Comparison of ENCODE assay signal across 12 mouse cellular contexts in genomic region chr15:82378261-82379180, GRCm38 (mm10). TPM values are rescaled to one million over a fixed set of nuclear protein-coding genes. Genes with fewer than 3 reads are reported as not detected.
DNase-seq lines count a peak whose midpoint lies in the region; ATAC-seq and TF ChIP-seq lines count a peak whose summit lies in the region.
"Had no signal": no experiment of that assay in that cellular context is flagged by ENCODE, and none has a peak within 500 bp of the region (broad histone marks: within the 10 kb centered on the region; RNA-seq: fewer than 3 reads in every experiment).

No protein-coding gene starts in this region.

- peak; percentile 94 for DNase-seq in liver, adult 2 months (ENCODE audit: extremely low read depth, low read depth, low spot score)
- DNase-seq in liver, result no peak
- DNase-seq in layer of hippocampus, postnatal 14 days (ENCODE audit: low spot score in 2 of 2), result no peak
- no peak for DNase-seq in left cerebral cortex, adult 11 months (ENCODE audit: low spot score)

- no peak for TF ChIP-seq POLR2A in liver, adult 2 months (IDR thresholded peaks at IDR 0.05; ENCODE audit: extremely low read depth, insufficient read depth, low read length)
- TF ChIP-seq POLR2A in small intestine, adult 2 months (IDR thresholded peaks at IDR 0.05; ENCODE audit: low read depth, low read length), result no peak

- H3K4me1 ChIP-seq in liver, adult 2 months (ENCODE audit: control insufficient read depth, insufficient read depth, low read length), result peaks cover 28% of the 10 kb centered on the region
- peaks cover 6 to 20% of the 10 kb centered on the region in 2 experiments for H3K4me1 ChIP-seq in heart, embryonic 14.5 days (ENCODE audit: control insufficient read depth in 2 of 2, insufficient read depth in 2 of 2, low read length in 2 of 2)
- peaks cover 23% of the 10 kb centered on the region; the same call in 1 of the 2 replicates for H3K4me1 ChIP-seq in liver, embryonic 12.5 days
- peaks cover 13% of the 10 kb centered on the region for H3K4me1 ChIP-seq in small intestine, adult 2 months (ENCODE audit: control insufficient read depth, insufficient read depth, insufficient read length, low read length)

- H3K36me3 ChIP-seq in liver, adult 2 months (ENCODE audit: control insufficient read depth, insufficient read depth, low read length), result peaks cover 17% of the 10 kb centered on the region
- 0 out of 2 replicates have a peak, but pooled peaks cover 9% of the 10 kb centered on the region for H3K36me3 ChIP-seq in heart, embryonic 14.5 days (ENCODE audit: control insufficient read depth, insufficient read depth, low read length)
- peaks cover 4% of the 10 kb centered on the region; the same call in 1 of the 2 replicates for H3K36me3 ChIP-seq in liver, embryonic 12.5 days
- peaks cover 2% of the 10 kb centered on the region; the same call in 1 of the 2 replicates for H3K36me3 ChIP-seq in small intestine, adult 2 months (ENCODE audit: control insufficient read depth, insufficient read depth, low read length)
- H3K36me3 ChIP-seq: limb, embryonic 13.5 days had no signal

- H3K4me3 ChIP-seq in liver, adult 2 months (ENCODE audit: insufficient read depth, low read depth, low read length), result peak overlapping the region; percentile 48
- H3K4me3 ChIP-seq in heart, embryonic 14.5 days (ENCODE audit: control insufficient read depth in 1 of 2, insufficient read depth in 1 of 2, low read depth in 1 of 2, low read length in 2 of 2), result no peak overlapping the region
- H3K4me3 ChIP-seq in liver, embryonic 12.5 days, result 0 out of 2 replicates have a peak overlapping the region, but pooled peaks have one; percentile 2
- peak overlapping the region; percentile 39 for H3K4me3 ChIP-seq in small intestine, adult 2 months (ENCODE audit: low read depth, low read length)

- H3K79me2 ChIP-seq in liver, adult 2 months (ENCODE audit: control insufficient read depth, insufficient read depth, low read length), result peaks cover 11% of the 10 kb centered on the region; the same call in 1 of the 2 replicates

- no peak for ATAC-seq in heart, embryonic 14.5 days (ENCODE audit: insufficient number of reproducible peaks, insufficient read depth, low FRiP score, low read depth)
- no peak for ATAC-seq in liver, embryonic 12.5 days
- no peak for ATAC-seq in CD4-positive, CD25-positive, alpha-beta regulatory T cell, adult 4 months
- ATAC-seq: Patski had no signal

- peak overlapping the region; percentile 100 for H3K27ac ChIP-seq in liver, adult 2 months (replicated peaks; ENCODE audit: insufficient read depth, low read depth, low read length)
- H3K27ac ChIP-seq in heart, embryonic 14.5 days (replicated peaks in 1 of 2; ENCODE audit: control insufficient read depth in 1 of 2, insufficient read depth in 1 of 2, low read depth in 2 of 2, low read length in 2 of 2), result peak overlapping the region; percentile 58 to 79
- peak overlapping the region; percentile 76 for H3K27ac ChIP-seq in liver, embryonic 12.5 days
- peak overlapping the region; percentile 97 for H3K27ac ChIP-seq in small intestine, adult 2 months (ENCODE audit: insufficient read depth, low read depth, low read length)
- H3K27ac ChIP-seq: limb, embryonic 13.5 days had no signal

- no peaks in the 10 kb centered on the region for H3K9me3 ChIP-seq in heart, embryonic 14.5 days (ENCODE audit: control insufficient read depth, low read length)
- H3K9me3 ChIP-seq in liver, embryonic 12.5 days (replicated peaks), result no peaks in the 10 kb centered on the region
- H3K9me3 ChIP-seq: limb, embryonic 13.5 days had no signal

- no peak for TF ChIP-seq CTCF in liver, adult 2 months (IDR thresholded peaks at IDR 0.05; ENCODE audit: low read depth, low read length)
- no peak for TF ChIP-seq CTCF in small intestine, adult 2 months (IDR thresholded peaks at IDR 0.05; ENCODE audit: extremely low read depth, insufficient read length, insufficient replicate concordance, low read depth, low read length)

- 12% methylated on average over 15 of the region's 15 CpGs for WGBS in liver, adult 2 months
- 46% methylated on average over 15 of the region's 15 CpGs for WGBS in heart, embryonic 14.5 days
- WGBS in liver, embryonic 12.5 days (ENCODE audit: insufficient replicate concordance), result 54% methylated on average over 15 of the region's 15 CpGs
- 42% methylated on average over 15 of the region's 15 CpGs for WGBS in small intestine, adult 2 months

- peak overlapping the region; percentile 80 for H3K4me2 ChIP-seq in heart, embryonic 14.5 days (ENCODE audit: low read length)
- peak overlapping the region; percentile 75 for H3K4me2 ChIP-seq in liver, embryonic 12.5 days

- H3K27me3 ChIP-seq in liver, adult 2 months (ENCODE audit: control insufficient read depth, insufficient read depth, low read length), result no peaks in the 10 kb centered on the region
- no peaks in the 10 kb centered on the region for H3K27me3 ChIP-seq in heart, embryonic 14.5 days (ENCODE audit: control insufficient read depth, insufficient read depth, low read length)
- peaks cover 7% of the 10 kb centered on the region; the same call in 1 of the 2 replicates for H3K27me3 ChIP-seq in liver, embryonic 12.5 days (replicated peaks)
- no peaks in the 10 kb centered on the region for H3K27me3 ChIP-seq in small intestine, adult 2 months (ENCODE audit: control insufficient read depth, insufficient read depth, low read length)
- H3K27me3 ChIP-seq: limb, embryonic 13.5 days had no signal

- H3K9ac ChIP-seq in liver, adult 2 months (ENCODE audit: low read depth, low read length), result peak overlapping the region; percentile 99
- H3K9ac ChIP-seq in heart, embryonic 14.5 days (ENCODE audit: low read length), result peak overlapping the region; percentile 23; the same call in 1 of the 2 replicates
- H3K9ac ChIP-seq in liver, embryonic 12.5 days, result no peak overlapping the region

RNA-seq across cellular contexts. Expression of gene Cyp2d22, which starts 1.5 kb away (rescaled TPM):
- 83.3 and 105 TPM in 2 replicates for total RNA-seq in liver, adult 2 months (2014; rRNA removed)
- 316 and 337 TPM in 2 replicates for polyA plus RNA-seq in liver, adult 2 months (2012; rRNA removed)
- polyA plus RNA-seq in heart, embryonic 14.5 days (2014; fragmentation: Nextera tagmentation; extraction: Ambion mirVana), result 8.6 and 9.2 TPM in 2 replicates
- 8.0 and 8.1 TPM in 2 replicates for polyA plus RNA-seq in liver, embryonic 12.5 days (2016; fragmentation: Nextera tagmentation; extraction: Ambion mirVana)
- 18.5 and 67.5 TPM in 2 replicates for polyA plus RNA-seq in small intestine, adult 2 months (2012; rRNA removed)
- 10 to 100 TPM; 10.7 to 12.5 TPM for polyA plus RNA-seq in CD4-positive, CD25-positive, alpha-beta regulatory T cell, adult 4 months (2017; shearing (Covaris generic))
- total RNA-seq in layer of hippocampus, postnatal 14 days (2021), result 10 to 100 TPM; 33.5 to 33.9 TPM

RNA-seq across cellular contexts. Expression of gene Cyp2d11, which starts 15.3 kb away (rescaled TPM):
- total RNA-seq in liver, adult 2 months (2014; rRNA removed), result 0.46 and 0.54 TPM in 2 replicates
- polyA plus RNA-seq in liver, adult 2 months (2012; rRNA removed), result 0.32 and 0.91 TPM in 2 replicates
- not detected in 2 replicates for polyA plus RNA-seq in heart, embryonic 14.5 days (2014; fragmentation: Nextera tagmentation; extraction: Ambion mirVana)
- not detected in 2 replicates for polyA plus RNA-seq in liver, embryonic 12.5 days (2016; fragmentation: Nextera tagmentation; extraction: Ambion mirVana)
- polyA plus RNA-seq in small intestine, adult 2 months (2012; rRNA removed), result not detected in 2 replicates
- not detected for polyA plus RNA-seq in CD4-positive, CD25-positive, alpha-beta regulatory T cell, adult 4 months (2017; shearing (Covaris generic))
- not detected for total RNA-seq in layer of hippocampus, postnatal 14 days (2021)
- total RNA-seq: neutrophil, adult 5-6 weeks had no signal
- polyA plus RNA-seq: gonadal fat pad, adult 2 months; limb, embryonic 13.5 days; Patski had no signal

RNA-seq across cellular contexts. Expression of gene Ndufa6, which starts 24.4 kb away (rescaled TPM):
- 931 and 1,175 TPM in 2 replicates for total RNA-seq in liver, adult 2 months (2014; rRNA removed)
- polyA plus RNA-seq in liver, adult 2 months (2012; rRNA removed), result 441 and 456 TPM in 2 replicates
- polyA plus RNA-seq in heart, embryonic 14.5 days (2014; fragmentation: Nextera tagmentation; extraction: Ambion mirVana), result 667 and 735 TPM in 2 replicates
- 368 and 383 TPM in 2 replicates for polyA plus RNA-seq in liver, embryonic 12.5 days (2016; fragmentation: Nextera tagmentation; extraction: Ambion mirVana)
- polyA plus RNA-seq in small intestine, adult 2 months (2012; rRNA removed), result 410 and 669 TPM in 2 replicates
- 100 to 1,000 TPM; 433 to 535 TPM for polyA plus RNA-seq in CD4-positive, CD25-positive, alpha-beta regulatory T cell, adult 4 months (2017; shearing (Covaris generic))
- 100 to 1,000 TPM; 203 to 221 TPM for total RNA-seq in layer of hippocampus, postnatal 14 days (2021)

RNA-seq across cellular contexts. Expression of gene Cyp2d10, which starts 28.5 kb away (rescaled TPM):
- 729 and 912 TPM in 2 replicates for total RNA-seq in liver, adult 2 months (2014; rRNA removed)
- 1,682 and 1,823 TPM in 2 replicates for polyA plus RNA-seq in liver, adult 2 months (2012; rRNA removed)
- not detected in 2 replicates for polyA plus RNA-seq in heart, embryonic 14.5 days (2014; fragmentation: Nextera tagmentation; extraction: Ambion mirVana)
- 10.1 and 11.2 TPM in 2 replicates for polyA plus RNA-seq in liver, embryonic 12.5 days (2016; fragmentation: Nextera tagmentation; extraction: Ambion mirVana)
- polyA plus RNA-seq in small intestine, adult 2 months (2012; rRNA removed), result 0.16 and 0.77 TPM in 2 replicates
- not detected for polyA plus RNA-seq in CD4-positive, CD25-positive, alpha-beta regulatory T cell, adult 4 months (2017; shearing (Covaris generic))
- total RNA-seq in layer of hippocampus, postnatal 14 days (2021), result not detected
- total RNA-seq: neutrophil, adult 5-6 weeks had no signal
- polyA plus RNA-seq: limb, embryonic 13.5 days had no signal

RNA-seq across cellular contexts. Expression of gene Smdt1, which starts 39.8 kb away (rescaled TPM):
- total RNA-seq in liver, adult 2 months (2014; rRNA removed), result 137 and 141 TPM in 2 replicates
- 165 and 186 TPM in 2 replicates for polyA plus RNA-seq in liver, adult 2 months (2012; rRNA removed)
- 365 and 384 TPM in 2 replicates for polyA plus RNA-seq in heart, embryonic 14.5 days (2014; fragmentation: Nextera tagmentation; extraction: Ambion mirVana)
- 193 and 196 TPM in 2 replicates for polyA plus RNA-seq in liver, embryonic 12.5 days (2016; fragmentation: Nextera tagmentation; extraction: Ambion mirVana)
- 200 and 394 TPM in 2 replicates for polyA plus RNA-seq in small intestine, adult 2 months (2012; rRNA removed)
- polyA plus RNA-seq in CD4-positive, CD25-positive, alpha-beta regulatory T cell, adult 4 months (2017; shearing (Covaris generic)), result 10 to 100 TPM; 76.9 to 95.0 TPM
- 100 to 1,000 TPM; 147 to 152 TPM for total RNA-seq in layer of hippocampus, postnatal 14 days (2021)

Comparison
In these comparisons a context has a peak if more than half of its experiments do, and no peak if none do; other contexts are left out.
1. H3K4me3 ChIP-seq: peak in liver, adult 2 months (single experiment), liver, embryonic 12.5 days (single experiment) and small intestine, adult 2 months (single experiment); none in heart, embryonic 14.5 days (0 of 2).
2. Peak in every context shown above with its lines, with median percentiles within 50 percentile points of each other: H3K27ac ChIP-seq.